37 mouse cellular contexts compared by ENCODE assay signal in genomic region chr7:30464816-30465300, GRCm38 (mm10). TPM values are rescaled to one million over a fixed set of nuclear protein-coding genes. Genes with fewer than 3 reads are reported as not detected.
"Had no signal": no experiment of that assay in that cellular context is flagged by ENCODE, and none has a peak within 500 bp of the region (broad histone marks: within the 10 kb centered on the region; RNA-seq: fewer than 3 reads in every experiment).

No protein-coding gene starts in this region.

- H3K9me3 ChIP-seq: heart, embryonic 10.5 days; heart, embryonic 13.5 days; heart, embryonic 15.5 days; hindbrain, embryonic 13.5 days; hindbrain, embryonic 15.5 days; kidney, embryonic 15.5 days; limb, embryonic 10.5 days; limb, embryonic 12.5 days; liver, embryonic 12.5 days had no signal

- H3K36me3 ChIP-seq: heart, embryonic 10.5 days; heart, embryonic 13.5 days; heart, embryonic 15.5 days; hindbrain, embryonic 13.5 days; hindbrain, embryonic 15.5 days; kidney, embryonic 15.5 days; limb, embryonic 10.5 days; limb, embryonic 12.5 days; liver, embryonic 12.5 days had no signal

- ATAC-seq: hindbrain, postnatal 0 days; intestine, embryonic 16.5 days; liver, embryonic 12.5 days had no signal

- H3K27ac ChIP-seq: gastrocnemius, adult 2 months; heart, embryonic 10.5 days; heart, embryonic 13.5 days; heart, embryonic 15.5 days; hindbrain, embryonic 13.5 days; hindbrain, embryonic 15.5 days; hindbrain, postnatal 0 days; kidney, embryonic 15.5 days; kidney, postnatal 0 days; left cerebral cortex, adult 2 months; limb, embryonic 10.5 days; limb, embryonic 12.5 days; liver, embryonic 12.5 days; liver, embryonic 14.5 days had no signal

- H3K4me1 ChIP-seq: hindbrain, embryonic 15.5 days; liver, embryonic 12.5 days had no signal

- H3K4me3 ChIP-seq: gastrocnemius, adult 2 months; heart, embryonic 10.5 days; heart, embryonic 13.5 days; heart, embryonic 15.5 days; hindbrain, embryonic 13.5 days; hindbrain, embryonic 15.5 days; kidney, embryonic 15.5 days; left cerebral cortex, adult 2 months; limb, embryonic 10.5 days; limb, embryonic 12.5 days; liver, embryonic 12.5 days had no signal

- H3K9ac ChIP-seq: heart, embryonic 13.5 days; heart, embryonic 15.5 days; hindbrain, embryonic 15.5 days; kidney, embryonic 15.5 days; limb, embryonic 12.5 days; liver, embryonic 12.5 days; liver, embryonic 14.5 days had no signal

- H3K4me2 ChIP-seq: heart, embryonic 13.5 days; heart, embryonic 15.5 days; hindbrain, embryonic 13.5 days; hindbrain, embryonic 15.5 days; kidney, embryonic 15.5 days; limb, embryonic 12.5 days; liver, embryonic 12.5 days had no signal

- DNase-seq: gastrocnemius, adult 2 months; gastrocnemius, postnatal 10 days; gastrocnemius, postnatal 25 days; heart, adult 18-20 months; heart, postnatal 14 days; heart, postnatal 36 days; kidney, adult 11 months; kidney, adult 2 months; kidney, adult 9 months; kidney, postnatal 14 days; kidney, postnatal 36 days; layer of hippocampus, adult 9-11 months; liver; lung, adult 18-20 months had no signal

RNA-seq across cellular contexts. Expression of gene Nphs1, which starts 6.7 kb away (rescaled TPM):
- total RNA-seq: gastrocnemius, adult 2 months; gastrocnemius, postnatal 10 days; gastrocnemius, postnatal 25 days; gastrocnemius, postnatal 4 days; heart, adult 18-20 months; heart, adult 8-10 months; heart, postnatal 14 days; heart, postnatal 36 days had no signal
- polyA plus RNA-seq: heart, postnatal 0 days; limb, embryonic 10.5 days; limb, embryonic 12.5 days had no signal

RNA-seq across cellular contexts. Expression of gene Kirrel2, which starts 7.4 kb away (rescaled TPM):
- total RNA-seq: gastrocnemius, adult 2 months; gastrocnemius, postnatal 10 days; gastrocnemius, postnatal 25 days; granulocyte monocyte progenitor cell, adult 5-6 weeks; heart, adult 18-20 months; heart, adult 8-10 months; heart, postnatal 14 days; heart, postnatal 36 days; hematopoietic stem cell, adult 5-6 weeks had no signal
- polyA plus RNA-seq: limb, embryonic 10.5 days had no signal

RNA-seq across cellular contexts. Expression of gene Aplp1, which starts 19.5 kb away (rescaled TPM):
- total RNA-seq: granulocyte monocyte progenitor cell, adult 5-6 weeks; hematopoietic stem cell, adult 5-6 weeks had no signal

RNA-seq across cellular contexts. Expression of gene Prodh2, which starts 28.6 kb away (rescaled TPM):
- total RNA-seq: gastrocnemius, adult 2 months; gastrocnemius, postnatal 10 days; gastrocnemius, postnatal 25 days; heart, adult 18-20 months; heart, adult 8-10 months; heart, postnatal 14 days; heart, postnatal 36 days; hematopoietic stem cell, adult 5-6 weeks; hindbrain, postnatal 0 days; layer of hippocampus, adult 18-20 months; layer of hippocampus, postnatal 25 days; left cerebral cortex, adult 2 months; left cerebral cortex, postnatal 14 days; left cerebral cortex, postnatal 36 days had no signal
- polyA plus RNA-seq: heart, postnatal 0 days; hindbrain, embryonic 13.5 days; limb, embryonic 10.5 days; limb, embryonic 12.5 days had no signal
